Mouse (Mus musculus): ENCODE measurements around the gene Irf2bp2.

The Irf2bp2 gene

GRCm38 (mm10) chr8:126593889-126594480, at the start of gene Irf2bp2:
Irf2bp2 (minus strand) TSS chr8:126593986.
- peak; percentile 90 to 94 for DNase-seq (ENCODE audit: low spot score in 2 of 2)

GRCm38 (mm10) chr8:126642665-126643064, 48.9 kb upstream of the Irf2bp2 start:
- no peak for DNase-seq (ENCODE audit: low spot score in 2 of 2)

GRCm38 (mm10) chr8:126641568-126642295, 47.9 kb upstream of the Irf2bp2 start:
- no peak for DNase-seq (ENCODE audit: low spot score in 2 of 2)

- peak; percentile 85 to 89 for DNase-seq (ENCODE audit: low spot score in 2 of 2)
Observed at GRCm38 (mm10) chr8:126639161-126639560, 45.4 kb upstream of the Irf2bp2 start.

GRCm38 (mm10) chr8:126638027-126638426, 44.2 kb upstream of the Irf2bp2 start:
- no peak for DNase-seq (ENCODE audit: low spot score in 2 of 2)

GRCm38 (mm10) chr8:126634541-126635048, 40.8 kb upstream of the Irf2bp2 start:
- DNase-seq (ENCODE audit: low spot score in 2 of 2), result peak in 1 of 2 experiments; percentile 48

- no peak for DNase-seq (ENCODE audit: low spot score in 2 of 2)
Observed at GRCm38 (mm10) chr8:126628616-126629015, 34.8 kb upstream of the Irf2bp2 start.

GRCm38 (mm10) chr8:126626415-126626814, 32.6 kb upstream of the Irf2bp2 start:
- DNase-seq (ENCODE audit: low spot score in 2 of 2), result no peak

GRCm38 (mm10) chr8:126622111-126622795, 28.5 kb upstream of the Irf2bp2 start:
- DNase-seq (ENCODE audit: low spot score in 2 of 2), result no peak

GRCm38 (mm10) chr8:126620721-126621120, 26.9 kb upstream of the Irf2bp2 start:
- no peak for DNase-seq (ENCODE audit: low spot score in 2 of 2)

GRCm38 (mm10) chr8:126619487-126619886, 25.7 kb upstream of the Irf2bp2 start:
- no peak for DNase-seq (ENCODE audit: low spot score in 2 of 2)

GRCm38 (mm10) chr8:126617665-126618064, 23.9 kb upstream of the Irf2bp2 start:
- DNase-seq (ENCODE audit: low spot score in 2 of 2), result no peak

- peak; percentile 39 to 41 for DNase-seq (ENCODE audit: low spot score in 2 of 2)
Observed at GRCm38 (mm10) chr8:126616736-126617135, 22.9 kb upstream of the Irf2bp2 start.

GRCm38 (mm10) chr8:126615765-126616164, 22.0 kb upstream of the Irf2bp2 start:
- DNase-seq (ENCODE audit: low spot score in 2 of 2), result peak; percentile 81 to 84

GRCm38 (mm10) chr8:126614740-126615132, 20.9 kb upstream of the Irf2bp2 start:
- DNase-seq (ENCODE audit: low spot score in 2 of 2), result peak in 1 of 2 experiments; percentile 23

GRCm38 (mm10) chr8:126614062-126614739, 20.4 kb upstream of the Irf2bp2 start:
- DNase-seq (ENCODE audit: low spot score in 2 of 2), result peak; percentile 68 to 76

GRCm38 (mm10) chr8:126613143-126613542, 19.4 kb upstream of the Irf2bp2 start:
- DNase-seq (ENCODE audit: low spot score in 2 of 2), result no peak

GRCm38 (mm10) chr8:126612739-126613138, 19.0 kb upstream of the Irf2bp2 start:
- no peak for DNase-seq (ENCODE audit: low spot score in 2 of 2)

- no peak for DNase-seq (ENCODE audit: low spot score in 2 of 2)
Observed at GRCm38 (mm10) chr8:126610713-126611112, 16.9 kb upstream of the Irf2bp2 start.

- no peak for DNase-seq (ENCODE audit: low spot score in 2 of 2)
Observed at GRCm38 (mm10) chr8:126609556-126610263, 15.9 kb upstream of the Irf2bp2 start.

- peak; percentile 69 to 71 for DNase-seq (ENCODE audit: low spot score in 2 of 2)
Observed at GRCm38 (mm10) chr8:126603241-126603947, 9.6 kb upstream of the Irf2bp2 start.

Data from heart, adult 9 months (tissue).